Mouse (Mus musculus) liver, postnatal 0 days (tissue): ENCODE results near the gene Ccl9.

Experiments used
- CTCF ChIP-seq: sonication (generic); IDR thresholded peaks from 2 replicates; pipeline ENCODE4 v1.5.1; 2016; ENCODE audit warnings: antibody characterized with exemption, low read depth
- EP300 ChIP-seq: IDR thresholded peaks from 2 replicates; pipeline ENCODE4 v1.6.1; 2016; ENCODE audit warnings: antibody characterized with exemption, low read depth, mild to moderate bottlenecking

DNA sequence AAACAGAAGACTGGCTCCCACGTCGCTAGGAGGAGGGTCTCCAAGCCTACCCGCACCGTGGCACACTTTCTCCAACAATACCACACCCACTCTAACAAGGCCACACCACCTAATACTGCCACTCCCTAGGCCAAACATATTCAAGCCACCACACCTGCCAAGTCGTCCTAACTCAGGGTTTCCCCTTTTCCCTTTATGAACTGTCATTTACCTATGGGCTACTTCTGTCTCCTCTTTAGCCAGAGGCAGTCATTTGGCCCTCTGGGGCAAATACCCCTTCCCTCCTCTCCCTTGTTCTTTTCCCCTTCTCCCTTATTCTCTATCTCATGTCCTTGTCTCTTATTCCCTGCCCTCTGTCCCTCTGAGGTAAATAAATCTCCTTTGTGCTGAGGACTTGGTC is 26.8 kb downstream of the Ccl9 start:
- no peak for TF ChIP-seq CTCF
- TF ChIP-seq EP300 = no peak
